Mouse (Mus musculus): ENCODE results near the gene Usp40.

Usp40 gene

DNA sequence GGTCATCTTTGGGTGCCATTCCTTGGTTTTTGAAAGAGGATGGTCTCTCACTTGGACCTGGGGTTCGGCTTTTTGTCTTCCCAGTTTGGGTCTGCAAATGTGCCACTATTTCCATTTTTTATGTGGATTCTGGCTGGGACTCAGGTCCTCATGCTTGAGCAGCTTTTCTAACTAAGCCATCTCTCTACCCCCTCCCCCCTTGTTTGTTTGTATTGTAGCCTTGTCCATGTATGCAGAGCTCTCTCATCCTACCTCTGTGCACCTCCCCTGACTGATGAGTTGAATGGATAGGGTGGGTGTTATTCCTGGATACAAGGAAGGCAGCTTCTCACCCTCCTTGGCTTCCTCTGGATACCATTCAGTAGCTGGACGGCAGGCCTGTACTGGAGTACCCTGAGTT, 100.3 kb downstream of the Usp40 start:
- in situ Hi-C loops (cut with MboI; ENCODE audit: low pct_unique_long_range_greater_than_20kb in 1 of 2, low sequenced_read_pairs in 2 of 2, unreplicated experiment in 1 of 2) = no loop called here

DNA sequence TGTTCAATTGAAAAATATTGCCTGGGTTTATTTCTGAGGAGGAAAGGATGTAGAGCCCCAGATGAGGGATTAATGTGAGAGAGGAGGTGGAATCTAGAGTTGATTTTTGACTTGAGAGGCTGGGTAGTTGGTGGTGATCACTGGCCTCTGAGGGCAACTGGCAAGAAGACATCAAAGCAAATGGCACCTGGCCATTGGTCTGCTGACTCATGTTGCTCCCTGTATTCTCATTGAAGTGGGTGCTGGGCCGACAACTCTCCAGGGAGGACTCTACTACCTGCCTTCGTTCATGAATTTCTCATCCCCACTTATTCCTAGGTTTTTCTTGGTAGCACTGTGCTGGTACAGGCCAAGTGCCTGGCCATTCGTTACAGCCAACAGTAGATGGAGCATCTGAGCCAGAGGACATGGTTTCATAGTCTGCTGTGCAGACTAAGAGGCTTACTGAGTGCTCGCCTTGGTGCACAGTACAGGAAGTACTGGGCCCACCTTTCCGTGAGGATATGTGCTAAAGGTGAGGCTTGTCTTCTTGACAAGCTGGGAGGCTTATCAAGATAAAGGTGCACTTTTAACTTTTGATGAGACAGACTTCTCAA, 101.9 kb downstream of the Usp40 start:
- in situ Hi-C loops (cut with MboI; ENCODE audit: low pct_unique_long_range_greater_than_20kb in 1 of 2, low sequenced_read_pairs in 2 of 2, unreplicated experiment in 1 of 2) = no loop called here

DNA sequence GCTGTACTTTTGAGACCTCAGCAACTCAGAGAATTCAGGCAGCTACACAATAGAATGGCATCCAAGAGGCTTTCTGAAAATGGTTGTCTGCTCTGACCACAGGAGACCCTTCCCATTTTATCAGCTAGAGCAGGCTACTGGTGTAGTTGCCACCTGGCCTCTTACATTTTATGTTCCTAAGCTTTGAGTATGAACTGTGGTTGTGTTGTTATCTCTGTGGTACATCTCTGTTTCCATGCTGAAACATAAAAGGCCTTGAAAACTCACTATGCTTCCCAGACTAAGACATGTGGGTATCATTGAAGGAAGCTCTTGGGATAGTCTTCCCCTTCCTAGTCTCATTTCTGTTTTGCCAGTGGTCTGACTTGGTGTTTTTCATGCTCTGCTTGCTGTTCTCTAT, 106.2 kb downstream of the Usp40 start:
- in situ Hi-C loops (cut with MboI; ENCODE audit: low pct_unique_long_range_greater_than_20kb in 1 of 2, low sequenced_read_pairs in 2 of 2, unreplicated experiment in 1 of 2) = no loop called here

DNA sequence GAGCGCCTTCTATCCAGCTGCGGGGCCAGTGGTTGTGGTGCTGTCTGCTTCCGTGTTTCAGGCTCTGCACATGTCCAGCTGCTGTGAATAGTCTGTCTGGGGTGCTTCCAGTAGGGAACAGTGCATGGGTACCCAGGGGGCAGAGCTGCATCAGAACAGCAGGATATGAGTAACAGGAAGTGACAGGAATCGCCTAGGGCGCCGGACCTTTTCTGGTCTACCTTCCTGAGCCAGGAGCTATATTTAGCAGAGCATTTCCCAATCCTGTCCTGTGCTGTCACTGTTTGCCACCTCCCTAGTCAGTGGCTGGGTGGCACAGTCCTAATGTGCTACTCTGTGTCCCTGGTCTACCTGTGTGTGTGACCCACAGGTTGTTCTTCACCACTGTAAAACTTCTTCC, 107.4 kb downstream of the Usp40 start:
- in situ Hi-C loops (cut with MboI; ENCODE audit: low pct_unique_long_range_greater_than_20kb in 1 of 2, low sequenced_read_pairs in 2 of 2, unreplicated experiment in 1 of 2) = no loop called here

DNA sequence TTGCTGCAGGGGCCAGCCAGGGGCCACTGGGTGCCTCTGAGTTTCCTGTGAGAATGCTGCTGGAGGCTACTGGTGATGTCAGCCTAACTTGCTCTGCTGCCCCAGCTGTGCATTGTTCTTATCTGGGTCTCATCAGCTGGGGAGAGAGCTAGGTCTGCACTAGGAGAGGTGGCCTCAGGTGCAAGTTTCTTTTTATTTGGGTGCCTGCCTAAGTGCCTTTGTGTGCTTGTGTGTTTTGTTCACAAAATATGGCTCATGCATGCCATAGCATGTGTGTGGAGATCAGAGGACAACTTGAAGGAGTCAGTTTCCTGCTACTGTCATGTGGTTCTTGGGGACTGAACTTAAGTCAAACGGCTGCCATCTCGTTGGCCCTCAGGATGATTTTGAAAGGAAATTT, 108.7 kb downstream of the Usp40 start:
- in situ Hi-C loops (cut with MboI; ENCODE audit: low pct_unique_long_range_greater_than_20kb in 1 of 2, low sequenced_read_pairs in 2 of 2, unreplicated experiment in 1 of 2) = no loop called here

DNA sequence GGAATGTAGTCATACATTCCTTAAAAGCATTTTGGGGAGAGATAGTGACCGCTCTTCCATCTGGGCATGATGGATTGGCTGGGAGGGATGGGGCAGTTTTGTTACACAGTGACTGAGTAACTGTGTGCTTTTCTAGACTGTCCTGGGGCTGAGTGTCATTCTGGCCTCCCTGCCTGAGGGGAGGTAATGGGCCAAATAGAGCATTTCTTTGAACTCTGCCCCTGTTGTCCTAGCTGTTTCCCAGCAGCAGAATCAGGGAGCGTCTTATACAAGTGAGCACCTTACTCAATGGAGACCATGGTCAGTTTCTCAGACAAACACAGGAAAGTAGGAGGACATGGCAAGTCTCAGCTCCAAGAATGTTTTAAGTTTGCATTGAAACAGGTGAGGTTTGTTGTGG, 111.4 kb downstream of the Usp40 start:
- in situ Hi-C loops (cut with MboI; ENCODE audit: low pct_unique_long_range_greater_than_20kb in 1 of 2, low sequenced_read_pairs in 2 of 2, unreplicated experiment in 1 of 2) = no loop called here

Measured in mouse embryonic stem cell (cell line).